Mouse (Mus musculus) natural killer cell, adult 2 months (primary cell): ENCODE measurements around the gene Wdr20.
"Not testable (repeated sequence)": the region's sequence is repeated elsewhere in the genome, so short reads cannot be mapped to it uniquely, and the experiment has no call there.

Source experiments
- DNase-seq, 2 experiments: peaks; one replicate each; pipeline ENCODE4 v3.0.0; 2022; ENCODE audit warnings: low spot score in 2 of 2

Wdr20 gene

DNA sequence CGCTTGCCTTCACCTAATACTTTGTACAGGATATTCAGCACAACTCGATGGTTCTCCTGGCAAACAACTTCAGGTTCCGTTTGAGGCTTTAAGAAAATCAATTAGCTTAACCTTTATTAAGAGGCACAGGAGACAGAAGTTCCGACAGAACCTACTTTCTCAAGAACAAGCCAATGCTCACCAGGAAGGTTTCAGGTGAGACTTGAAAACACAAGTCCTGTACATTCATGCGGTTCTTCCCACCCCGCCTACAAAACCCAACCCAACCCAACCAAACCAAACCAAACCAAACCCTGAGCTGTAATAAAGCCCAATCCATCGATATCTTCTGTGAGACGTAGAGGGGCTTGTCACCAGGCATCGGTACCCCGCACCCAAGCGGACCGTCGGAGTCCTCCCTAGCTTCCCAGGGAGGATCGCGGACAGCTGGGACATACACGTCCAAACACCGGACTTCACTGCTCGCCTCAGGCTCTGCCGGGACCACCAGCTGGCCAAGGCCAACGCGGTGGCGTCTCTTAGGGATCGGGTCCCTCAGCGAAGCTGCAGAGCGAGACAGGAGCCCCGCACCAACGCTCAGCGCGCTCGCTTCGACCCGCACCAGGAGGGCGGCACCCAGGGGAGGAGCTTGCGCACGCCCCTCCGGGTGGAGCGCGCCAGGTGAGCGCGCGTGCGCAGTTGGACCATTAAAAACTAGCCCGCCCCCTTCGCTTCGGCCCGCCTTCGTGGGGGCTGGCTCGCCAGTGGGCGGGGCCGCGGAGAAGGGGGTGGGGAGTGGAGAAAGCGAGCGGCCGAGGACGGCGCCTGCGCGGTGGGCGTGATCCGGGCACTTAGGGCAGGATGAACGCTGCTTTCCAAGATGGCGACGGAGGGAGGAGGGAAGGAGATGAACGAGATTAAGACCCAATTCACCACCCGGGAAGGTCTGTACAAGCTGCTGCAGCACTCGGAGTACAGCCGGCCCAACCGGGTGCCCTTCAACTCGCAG is at the start of gene Wdr20:
TSS of gene Wdr20 (plus strand) at position 775 of the 988 bp plus-strand sequence.
- DNase-seq, result peak; percentile 97 to 99

DNA sequence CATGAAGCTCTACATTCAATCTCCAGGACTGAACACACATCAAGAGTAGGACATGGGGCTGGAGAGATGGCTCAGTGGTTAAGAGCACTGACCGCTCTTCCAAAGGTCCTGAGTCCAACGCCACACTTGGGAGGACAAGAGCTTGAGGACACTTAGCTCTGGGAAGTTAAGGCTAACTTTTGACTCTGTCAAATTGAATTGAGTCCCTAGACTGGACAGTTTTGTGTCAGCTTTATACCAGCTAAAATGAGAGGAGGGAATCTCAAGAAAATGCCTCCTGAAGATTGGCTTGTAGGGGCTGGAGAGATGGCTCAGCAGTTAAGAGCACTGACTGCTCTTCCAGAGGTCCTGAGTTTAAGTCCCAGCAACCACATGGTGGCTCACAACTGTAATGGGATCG is 48.8 kb upstream of the Wdr20 start:
- DNase-seq, result not testable (repeated sequence)

GRCm38 (mm10) chr12:110689919-110690643 is 47.7 kb upstream of the Wdr20 start:
- no peak for DNase-seq

DNA sequence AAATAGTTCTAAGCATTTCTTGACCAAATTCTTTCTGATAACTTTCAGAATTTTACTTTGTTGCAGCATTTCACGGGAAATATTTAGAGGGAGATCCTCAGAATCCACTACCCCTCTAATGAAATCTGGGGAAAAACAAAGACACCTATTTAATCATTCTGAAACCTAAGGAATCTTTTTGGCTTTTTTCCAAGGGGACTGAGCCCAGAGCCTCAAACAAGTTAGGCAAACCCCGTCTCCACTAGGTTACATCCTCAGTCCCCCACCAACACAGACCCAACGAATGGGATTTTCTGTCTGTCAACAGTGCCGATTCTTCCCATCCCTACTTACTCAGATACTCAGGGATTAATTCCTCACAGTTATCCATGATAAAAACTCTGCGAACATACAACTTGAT is 44.4 kb upstream of the Wdr20 start:
- DNase-seq, result not testable (repeated sequence)

- peak; percentile 32 to 40 for DNase-seq
Measured at GRCm38 (mm10) chr12:110695676-110696171, 42.0 kb upstream of the Wdr20 start.

DNA sequence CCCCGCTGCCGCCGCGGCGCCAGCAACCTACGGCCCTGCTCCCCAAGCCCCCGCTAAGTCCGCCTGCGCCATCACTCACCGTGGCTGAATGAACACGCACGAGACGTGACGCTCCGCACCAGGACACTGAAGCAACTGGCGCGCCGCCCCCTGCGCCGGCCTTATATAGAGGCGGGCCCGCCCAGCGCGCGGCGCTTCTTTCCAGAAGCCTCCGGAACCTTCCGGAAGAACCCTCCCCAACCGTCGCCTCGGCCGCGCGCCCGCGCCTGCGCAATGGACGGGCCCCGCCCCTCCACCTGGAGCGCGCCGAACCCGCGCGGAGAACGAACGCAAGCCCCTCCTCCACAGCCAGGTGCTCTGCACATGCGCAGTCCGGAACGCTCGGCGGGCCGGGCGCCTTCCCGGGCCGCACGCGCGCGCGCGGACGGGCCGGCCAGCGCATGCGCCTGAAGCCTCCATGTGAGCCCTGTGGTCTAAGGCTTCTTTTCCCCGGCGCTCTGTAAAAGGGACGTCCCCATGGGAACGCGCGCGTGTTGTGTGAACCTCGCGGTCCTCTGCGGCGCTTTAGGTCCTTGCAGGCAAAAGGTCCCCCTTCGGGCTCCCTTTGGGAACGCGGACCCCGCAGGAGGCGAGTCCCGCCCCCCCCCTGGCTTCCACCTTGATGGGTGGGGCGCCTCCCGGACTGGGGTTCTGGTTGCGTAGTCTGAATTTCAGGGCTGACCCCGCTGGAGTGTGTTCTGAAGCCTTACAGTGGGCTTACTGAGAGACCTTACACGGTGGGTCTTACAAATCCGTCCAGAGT is 41.4 kb upstream of the Wdr20 start:
- peak; percentile 98 to 99 for DNase-seq

DNA sequence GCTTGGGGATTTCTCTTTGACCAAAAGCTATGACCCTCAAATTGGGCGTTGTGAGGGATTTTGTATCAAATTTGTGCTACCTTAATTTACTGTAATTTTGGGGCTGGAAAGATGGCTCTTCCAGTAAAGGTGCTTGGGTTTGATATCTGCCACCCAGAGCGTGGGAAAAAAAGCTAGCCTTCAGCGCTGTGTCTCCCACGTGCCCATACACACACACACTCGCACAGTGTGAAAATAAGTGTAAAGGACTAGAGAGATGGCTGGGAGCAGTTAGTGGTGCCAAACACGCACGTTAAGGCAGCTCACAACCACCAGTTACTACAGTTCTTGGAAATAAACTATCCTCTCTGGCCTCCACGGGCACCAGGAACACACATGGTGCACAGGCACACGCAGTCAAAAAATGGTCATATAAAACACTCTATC is 40.8 kb upstream of the Wdr20 start:
- DNase-seq, result no peak

DNA sequence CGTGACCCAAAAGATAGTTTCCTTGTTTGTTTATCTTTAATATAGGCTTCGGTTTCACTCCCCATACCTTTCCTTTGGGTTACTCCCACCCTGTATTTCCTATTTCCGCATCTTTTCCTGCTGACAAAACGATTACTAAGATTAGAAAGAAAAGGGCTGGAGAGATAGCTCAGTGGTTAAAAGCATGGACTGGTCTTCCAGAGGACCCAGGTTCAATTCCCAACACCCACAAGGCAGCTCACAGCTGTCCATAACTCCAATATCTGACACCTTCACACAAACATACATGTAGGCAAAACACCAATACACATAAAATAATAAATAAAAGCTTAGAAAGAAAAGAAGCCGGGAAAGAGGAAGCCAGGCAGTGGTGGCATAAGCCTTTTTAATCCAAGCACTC is 40.3 kb upstream of the Wdr20 start:
- DNase-seq, result no peak

GRCm38 (mm10) chr12:110698080-110698479 is 39.7 kb upstream of the Wdr20 start:
- DNase-seq, result no peak

DNA sequence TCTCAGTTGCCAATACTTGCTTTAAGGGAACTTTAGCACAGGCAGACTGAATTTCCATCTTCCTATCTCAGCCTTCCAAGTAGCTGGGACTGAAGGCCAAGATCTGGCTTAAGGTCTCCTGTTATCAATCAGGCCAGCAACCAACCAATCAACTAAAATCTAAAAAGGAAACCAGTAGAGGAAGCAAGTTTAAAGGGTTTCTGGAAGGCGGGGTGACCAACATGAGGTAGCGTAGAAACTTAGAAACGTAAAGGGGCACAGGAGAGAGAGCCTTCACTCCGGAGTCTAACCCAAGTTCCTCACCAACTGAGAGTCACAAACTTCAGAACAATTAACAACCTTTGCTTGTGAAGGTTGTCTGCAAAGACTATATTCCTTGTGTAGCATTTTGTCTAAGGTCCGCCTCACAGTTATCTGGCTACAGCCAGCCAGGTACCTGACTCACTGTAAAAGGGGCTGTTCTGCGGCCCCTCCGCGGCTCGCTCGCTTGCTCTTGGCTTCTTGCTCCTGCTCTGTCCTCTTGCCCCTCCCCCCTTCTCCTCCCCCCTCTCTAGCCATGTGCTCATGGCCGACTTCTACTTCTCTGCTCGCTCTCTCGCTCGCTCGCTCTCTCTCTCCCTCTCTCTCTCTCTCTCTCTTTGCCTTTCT is 39.1 kb upstream of the Wdr20 start:
- no peak for DNase-seq

GRCm38 (mm10) chr12:110699171-110699547 is 38.6 kb upstream of the Wdr20 start:
- no peak for DNase-seq

GRCm38 (mm10) chr12:110700730-110701129 is 37.0 kb upstream of the Wdr20 start:
- DNase-seq, result no peak

- not testable (repeated sequence) for DNase-seq
Measured at GRCm38 (mm10) chr12:110701363-110701762, 36.4 kb upstream of the Wdr20 start.

- no peak for DNase-seq
Measured at GRCm38 (mm10) chr12:110702556-110702955, 35.2 kb upstream of the Wdr20 start, which contains the start of gene Hsp90aa1. Gene Hsp90aa1 (minus strand): TSS chr12:110702728.

DNA sequence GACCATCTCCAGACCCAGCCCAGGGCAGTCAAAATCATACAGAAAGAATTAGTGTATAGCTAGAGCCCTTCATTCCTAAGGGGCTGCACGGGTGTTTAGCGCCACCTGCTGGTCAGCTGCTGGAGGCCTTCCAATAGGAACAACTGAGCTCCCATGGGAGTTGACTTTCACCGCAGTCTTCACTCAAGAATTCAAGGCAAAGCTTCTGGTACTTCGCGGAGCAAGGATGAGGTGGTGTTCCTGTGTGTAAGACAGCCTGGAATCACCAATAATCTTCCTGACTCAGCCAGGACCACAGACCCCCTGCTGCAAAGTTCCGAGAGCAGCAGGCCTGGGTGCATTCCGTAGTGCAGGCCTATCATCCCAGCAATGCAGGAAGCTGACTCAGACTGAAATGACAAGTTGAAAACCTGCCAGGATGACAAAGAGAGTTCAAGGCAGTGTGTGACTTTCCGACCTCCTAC is 34.7 kb upstream of the Wdr20 start:
- DNase-seq, result peak; percentile 60 to 84

DNA sequence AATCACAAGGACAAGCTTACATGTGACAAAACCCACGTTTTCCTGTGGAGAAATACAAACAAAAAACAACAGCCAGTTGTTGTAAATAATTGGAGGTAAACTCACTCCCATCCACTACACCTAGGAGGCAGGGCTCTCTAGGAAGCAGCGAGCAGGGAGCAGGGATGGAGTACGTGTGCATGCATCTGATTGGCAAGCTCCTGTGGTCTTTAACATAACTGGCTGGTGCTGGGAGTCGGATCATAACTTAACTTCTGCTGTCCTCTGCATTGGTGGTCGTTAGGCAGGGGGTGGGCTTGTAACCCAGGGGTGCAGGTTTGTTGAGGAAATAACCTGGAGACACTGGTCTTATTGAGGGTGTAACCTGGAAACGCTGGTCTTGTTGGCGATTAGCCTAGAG is 34.1 kb upstream of the Wdr20 start:
- DNase-seq, result no peak

GRCm38 (mm10) chr12:110705419-110705818 is 32.3 kb upstream of the Wdr20 start:
- not testable (repeated sequence) for DNase-seq

DNA sequence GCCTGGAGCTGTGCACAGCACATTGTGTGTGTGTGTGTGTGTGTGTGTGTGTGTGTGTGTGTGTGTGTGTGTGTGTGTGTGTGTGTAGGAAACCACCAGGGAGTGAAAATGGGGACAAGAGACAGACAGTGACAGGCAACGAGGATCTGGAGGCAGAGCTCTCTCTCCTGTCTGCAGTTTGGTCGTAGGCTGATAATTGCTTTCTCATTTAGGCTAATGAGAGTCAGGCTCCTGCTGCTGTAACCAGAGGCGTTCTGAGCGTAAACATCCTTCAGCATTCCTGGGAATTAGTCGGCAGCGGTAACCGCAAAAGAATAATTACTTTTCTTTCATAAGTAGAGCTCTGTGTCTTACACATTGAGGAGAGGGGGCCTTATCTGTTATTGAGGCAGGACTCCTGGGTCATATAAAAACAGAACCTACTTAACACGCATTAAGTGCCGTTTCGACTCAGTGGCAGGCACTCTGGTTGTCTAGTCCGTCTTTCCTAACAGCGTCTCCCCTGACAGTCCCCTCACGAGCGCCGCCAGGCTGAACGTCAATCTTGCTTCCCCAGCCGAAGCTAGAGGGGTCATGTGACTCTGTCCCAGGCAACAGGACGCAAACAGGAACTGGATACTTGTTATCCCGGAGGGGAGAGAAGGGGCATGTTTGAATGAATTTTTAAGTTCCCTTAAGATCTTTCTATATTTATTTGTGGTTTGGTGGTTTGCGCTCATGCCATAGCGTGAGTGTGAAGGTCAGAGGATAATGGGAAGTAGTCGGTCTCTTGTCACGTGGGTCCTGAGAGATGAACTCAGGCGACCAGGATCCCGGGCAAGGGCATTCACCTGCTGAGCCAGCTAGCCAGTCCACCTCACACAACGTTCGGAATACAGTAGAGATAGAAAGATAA is 31.2 kb upstream of the Wdr20 start:
- DNase-seq, result peak in 1 of 2 experiments; percentile 18

DNA sequence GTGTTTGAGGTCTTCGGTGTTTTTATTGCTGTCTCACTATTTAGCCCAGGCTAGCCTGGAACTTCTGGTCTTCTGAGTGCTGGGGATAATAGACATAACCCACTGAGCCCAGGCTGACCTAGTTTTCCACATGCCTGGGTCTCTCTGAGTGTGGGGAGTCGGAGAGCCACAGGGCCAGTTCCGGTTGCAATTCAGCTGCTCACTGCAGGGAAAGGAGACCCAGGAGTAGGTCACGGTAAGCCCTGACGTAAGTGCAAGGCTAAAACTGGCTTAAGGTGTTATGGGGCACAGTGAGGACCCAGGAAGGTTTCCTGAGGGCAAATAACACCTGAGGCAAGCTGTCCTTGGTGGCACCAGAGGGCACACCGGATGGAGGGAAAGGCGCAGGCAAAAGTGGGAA is 30.3 kb upstream of the Wdr20 start:
- no peak for DNase-seq

DNA sequence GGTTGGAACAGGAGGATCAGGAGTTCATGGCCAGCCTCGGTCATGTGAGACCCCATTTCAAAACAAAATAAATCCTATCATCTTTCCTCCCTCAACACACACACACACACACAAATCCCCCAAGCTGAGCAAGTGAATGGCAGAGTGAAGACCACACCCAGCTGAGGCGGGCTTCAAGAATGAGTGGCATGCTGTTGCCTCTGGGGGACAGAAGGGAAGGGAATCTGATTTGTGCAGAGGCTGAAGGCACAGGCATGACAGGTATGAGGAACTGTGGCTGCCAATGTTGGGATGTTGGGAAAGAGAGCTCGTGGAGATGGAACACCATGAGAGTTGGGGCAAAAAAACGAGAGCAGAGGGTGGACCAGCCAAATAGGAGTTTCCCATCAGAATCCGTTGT is 26.5 kb upstream of the Wdr20 start:
- no peak for DNase-seq
